Mouse (Mus musculus): ENCODE results near the gene Dnajc22.

- TF ChIP-seq POLR2A (IDR thresholded peaks at IDR 0.05; ENCODE audit: borderline replicate concordance, extremely low read depth, low read depth, low read length) (no peak), CTCF (IDR thresholded peaks at IDR 0.05; ENCODE audit: insufficient read depth, low read length) (no peak)
Observed at GRCm38 (mm10) chr15:99116539-99116938, 23.6 kb downstream of the Dnajc22 start.

All from lung, adult 2 months (tissue).